Mouse (Mus musculus): ENCODE measurements around the gene Ddx42.

The Ddx42 gene

GRCm38 (mm10) chr11:106271131-106271793 lies 54.5 kb downstream of the Ddx42 start:
- no peak for DNase-seq

- DNase-seq, result peak; percentile 52 to 61
Observed at GRCm38 (mm10) chr11:106271794-106272643, 55.3 kb downstream of the Ddx42 start.

GRCm38 (mm10) chr11:106272644-106273310 lies 56.1 kb downstream of the Ddx42 start, which contains the start of gene Smarcd2:
Gene Smarcd2 (minus strand): TSS chr11:106272972.
- DNase-seq, result peak; percentile 98 to 99

GRCm38 (mm10) chr11:106273311-106273684 lies 56.6 kb downstream of the Ddx42 start:
- no peak for DNase-seq

GRCm38 (mm10) chr11:106273811-106274210 lies 57.1 kb downstream of the Ddx42 start:
- DNase-seq, result no peak

- no peak for DNase-seq
Observed at GRCm38 (mm10) chr11:106274374-106274773, 57.6 kb downstream of the Ddx42 start.

GRCm38 (mm10) chr11:106274971-106275411 lies 58.3 kb downstream of the Ddx42 start:
- DNase-seq, result no peak

GRCm38 (mm10) chr11:106276454-106276853 lies 59.7 kb downstream of the Ddx42 start, which contains the start of gene Tcam1:
Gene Tcam1 (plus strand): TSS chr11:106276672.
- DNase-seq, result peak; percentile 84 to 95

GRCm38 (mm10) chr11:106282452-106282851 lies 65.7 kb downstream of the Ddx42 start:
- no peak for DNase-seq

- DNase-seq, result no peak
Observed at GRCm38 (mm10) chr11:106283371-106283770, 66.6 kb downstream of the Ddx42 start.

GRCm38 (mm10) chr11:106284126-106284525 lies 67.4 kb downstream of the Ddx42 start:
- DNase-seq, result no peak

- DNase-seq, result no peak
Observed at GRCm38 (mm10) chr11:106286206-106286605, 69.5 kb downstream of the Ddx42 start.

- no peak for DNase-seq
Observed at GRCm38 (mm10) chr11:106286987-106287386, 70.3 kb downstream of the Ddx42 start.

- DNase-seq, result no peak
Observed at GRCm38 (mm10) chr11:106289369-106289768, 72.6 kb downstream of the Ddx42 start.

GRCm38 (mm10) chr11:106290376-106290775 lies 73.7 kb downstream of the Ddx42 start:
- DNase-seq, result no peak

GRCm38 (mm10) chr11:106291861-106292260 lies 75.1 kb downstream of the Ddx42 start:
- DNase-seq, result no peak

Measured in spleen, adult 18-20 months (tissue).